Mouse (Mus musculus) thymus, postnatal 14 days (tissue): Measurements from ENCODE around the gene Mfsd10.
"Not testable (repeated sequence)": the region's sequence is repeated elsewhere in the genome, so short reads cannot be mapped to it uniquely, and the experiment has no call there.

Source experiments
- DNase-seq: peaks from one replicate; pipeline ENCODE4 v3.0.0; 2021

Mfsd10 gene

DNA sequence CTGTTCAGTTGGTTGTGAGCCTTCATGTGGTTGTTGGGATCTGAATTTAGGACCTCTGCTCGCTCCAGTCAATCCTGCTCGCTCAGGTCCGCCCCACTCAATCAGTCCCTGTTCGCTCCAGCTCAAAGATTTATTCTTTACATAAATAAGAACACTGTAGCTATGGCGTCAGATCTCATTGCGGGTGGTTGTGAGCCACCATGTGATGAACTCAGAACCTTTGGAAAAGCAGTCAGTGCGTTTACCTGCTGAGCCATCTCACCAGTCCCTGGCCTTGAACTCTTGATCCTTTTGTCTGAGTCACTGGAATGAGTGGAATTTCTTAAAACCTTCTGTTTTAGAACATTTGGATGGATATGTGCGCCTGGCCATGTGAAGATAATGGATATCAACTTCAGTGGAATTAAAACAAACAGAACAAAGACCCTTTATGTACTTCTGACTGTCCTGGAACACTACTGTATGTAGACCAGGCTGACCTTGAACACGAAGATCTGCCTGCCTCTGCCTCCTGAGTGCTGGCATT is 43.7 kb downstream of the Mfsd10 start:
- DNase-seq = no peak

DNA sequence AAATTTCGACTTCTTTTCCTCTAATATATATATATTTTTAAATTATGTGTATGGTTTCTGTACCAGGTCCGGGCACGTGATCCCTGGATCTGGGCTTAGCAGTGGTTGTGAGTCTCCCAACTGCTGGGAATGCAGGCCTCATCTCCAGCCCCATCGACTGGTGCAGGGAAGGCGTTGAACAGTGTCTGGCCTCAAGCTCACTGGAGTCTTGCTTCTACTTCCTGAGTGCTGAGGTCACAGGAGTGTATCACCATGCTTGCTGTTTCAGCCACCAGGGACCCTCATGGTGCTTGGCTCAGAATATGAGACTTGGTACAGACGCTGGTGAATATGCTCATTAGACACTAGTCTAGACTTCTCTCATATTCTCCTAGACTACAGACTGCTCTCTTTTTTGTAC is 44.3 kb downstream of the Mfsd10 start:
- no peak for DNase-seq

DNA sequence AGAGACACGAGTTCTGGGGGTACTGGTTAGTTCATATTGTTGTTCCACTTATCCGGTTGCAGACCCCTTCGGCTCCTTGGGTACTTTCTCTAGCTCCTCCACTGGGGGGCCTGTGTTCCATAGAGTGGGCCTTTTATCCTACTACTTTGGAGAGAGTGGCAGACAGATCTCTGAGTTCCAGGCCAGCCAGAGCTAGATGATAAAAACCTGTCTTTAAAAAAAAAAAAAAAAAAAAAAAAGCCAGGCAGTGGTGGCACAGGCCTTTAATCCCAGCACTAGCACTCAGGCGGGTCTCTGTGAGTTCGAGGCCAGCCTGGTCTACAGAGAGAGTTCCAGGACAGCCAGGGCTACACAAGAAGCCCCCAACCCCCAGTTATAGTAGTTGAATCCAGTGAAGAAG is 44.8 kb downstream of the Mfsd10 start:
- DNase-seq = not testable (repeated sequence)

DNA sequence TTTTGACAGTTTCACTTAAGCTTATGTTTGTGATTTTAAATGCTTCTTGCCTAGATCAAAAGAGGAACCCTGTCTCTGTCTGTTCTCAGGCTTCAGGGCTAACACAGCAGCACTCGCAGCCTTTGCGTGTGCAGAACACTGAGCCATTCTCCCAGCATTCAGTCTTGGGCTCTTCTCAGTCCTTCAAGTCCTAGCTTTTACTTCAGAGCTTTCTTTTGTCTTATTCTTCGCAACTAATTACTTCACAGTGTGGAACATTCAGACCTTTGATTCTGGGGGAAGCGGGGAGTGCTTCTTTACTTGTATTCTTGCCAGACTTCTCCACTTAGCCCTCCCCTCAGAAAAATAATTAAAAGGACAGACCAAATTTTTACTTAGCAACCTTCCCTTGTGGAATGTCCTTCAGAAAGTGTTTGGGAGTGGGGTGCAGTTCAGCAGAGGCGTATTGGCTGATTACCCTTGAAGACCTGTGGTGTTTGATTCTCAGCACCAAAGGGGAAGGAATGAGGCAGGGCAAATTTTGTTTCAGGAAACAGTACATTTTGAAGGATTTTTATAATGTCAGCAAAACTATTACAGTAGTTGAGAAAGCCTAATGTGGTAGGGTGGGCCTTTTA is 45.5 kb downstream of the Mfsd10 start:
- DNase-seq = no peak

DNA sequence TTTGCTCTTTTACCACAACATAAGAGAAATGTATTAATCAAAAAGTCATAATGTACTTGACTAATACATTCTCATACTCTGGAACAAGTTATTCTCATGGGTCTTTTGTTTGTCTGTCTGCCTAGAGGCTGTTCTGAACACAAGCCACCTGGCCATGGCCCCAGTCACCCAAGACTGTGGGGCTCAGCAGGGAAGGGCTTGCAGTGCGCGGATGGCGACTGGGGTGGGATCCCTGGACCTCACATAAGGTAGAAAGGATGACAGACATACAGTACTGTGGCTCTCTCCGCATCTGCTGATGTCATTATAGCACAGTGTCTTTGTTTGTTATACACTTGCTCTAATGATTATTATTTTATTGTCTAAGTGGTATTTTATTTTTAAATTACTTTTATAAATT is 46.3 kb downstream of the Mfsd10 start:
- DNase-seq = no peak

DNA sequence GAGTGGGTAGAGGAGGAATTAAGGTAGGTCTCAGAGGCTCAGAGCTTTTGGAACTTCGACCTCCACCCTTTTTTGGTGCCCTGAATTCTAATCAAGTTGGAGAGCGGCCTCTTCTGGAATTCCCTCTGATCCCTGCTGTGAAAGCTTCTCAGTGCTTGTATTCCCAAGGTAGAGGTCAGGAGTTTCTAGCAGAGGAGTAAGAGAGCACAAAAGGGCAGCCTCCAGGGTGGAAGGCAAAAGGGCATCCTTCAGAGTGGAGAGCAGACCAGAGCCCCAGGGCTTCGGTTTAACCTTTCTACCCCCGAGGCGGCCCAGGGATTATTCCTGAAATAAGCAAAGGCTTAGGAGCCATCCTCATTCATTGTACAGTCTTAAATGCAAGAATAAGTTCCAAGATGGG is 47.0 kb downstream of the Mfsd10 start:
- DNase-seq = no peak

DNA sequence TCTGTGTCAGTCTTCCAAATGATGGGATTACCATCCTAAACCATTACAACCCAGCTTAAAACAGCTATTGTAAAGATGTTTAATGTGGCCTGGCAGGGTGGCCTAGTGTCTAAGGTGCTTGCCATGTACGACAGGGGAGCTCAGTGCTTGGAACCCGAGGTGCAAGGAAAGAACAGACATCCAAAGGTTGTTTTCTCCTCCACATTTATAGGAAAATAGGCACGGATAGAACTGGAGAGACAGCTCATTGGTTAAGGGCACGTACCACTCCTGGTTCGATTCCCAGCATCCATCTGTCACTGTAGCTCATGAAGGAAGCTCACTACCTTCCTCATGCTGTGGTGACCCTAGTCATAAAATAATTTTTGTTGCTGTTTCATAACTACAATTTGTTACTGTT is 49.1 kb downstream of the Mfsd10 start:
- no peak for DNase-seq

DNA sequence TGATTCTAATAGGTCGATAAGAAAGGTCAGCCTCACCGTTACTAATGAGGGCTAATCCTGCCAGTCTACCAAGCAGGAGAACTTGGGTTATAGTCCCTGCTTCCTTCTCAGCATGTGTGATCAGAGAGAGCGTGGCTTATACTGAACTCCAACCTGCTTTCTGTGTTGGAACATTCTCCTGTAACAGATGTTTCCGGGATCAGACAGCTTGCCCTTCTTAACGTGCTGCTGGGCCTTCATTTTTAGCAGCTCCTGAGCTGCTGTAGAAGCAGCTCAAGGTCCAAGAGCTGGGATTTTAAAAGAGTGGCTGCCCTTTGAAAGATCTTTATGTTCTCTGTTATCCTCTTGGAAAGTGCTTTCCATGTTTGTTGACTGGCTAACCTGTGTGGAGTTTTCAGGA is 51.8 kb downstream of the Mfsd10 start:
- DNase-seq = no peak
